Mouse (Mus musculus): Measurements from ENCODE around the gene Zfp523. TPM values are rescaled to one million over a fixed set of nuclear protein-coding genes. Genes with fewer than 3 reads are reported as not detected.

The Zfp523 gene
- total RNA-seq, 2 experiments from 2014 or later: 104 to 106 TPM

- no peak for DNase-seq (ENCODE audit: low spot score in 2 of 2)
- H3K4me3 ChIP-seq: no peak overlapping the region
- TF ChIP-seq CTCF (conservative IDR thresholded peaks at IDR 0.05): no peak
- peak overlapping the region; percentile 70 for H3K27ac ChIP-seq
Observed at GRCm38 (mm10) chr17:28170460-28171305, 6.2 kb upstream of the Zfp523 start.

- TF ChIP-seq CTCF (conservative IDR thresholded peaks at IDR 0.05): no peak
- Histone ChIP-seq H3K4me3 (no peak overlapping the region), H3K27ac (peak overlapping the region; percentile 43; the same call in 1 of the 2 replicates)
- DNase-seq (ENCODE audit: low spot score in 2 of 2): no peak
Observed at GRCm38 (mm10) chr17:28172690-28173089, 4.2 kb upstream of the Zfp523 start.

DNA sequence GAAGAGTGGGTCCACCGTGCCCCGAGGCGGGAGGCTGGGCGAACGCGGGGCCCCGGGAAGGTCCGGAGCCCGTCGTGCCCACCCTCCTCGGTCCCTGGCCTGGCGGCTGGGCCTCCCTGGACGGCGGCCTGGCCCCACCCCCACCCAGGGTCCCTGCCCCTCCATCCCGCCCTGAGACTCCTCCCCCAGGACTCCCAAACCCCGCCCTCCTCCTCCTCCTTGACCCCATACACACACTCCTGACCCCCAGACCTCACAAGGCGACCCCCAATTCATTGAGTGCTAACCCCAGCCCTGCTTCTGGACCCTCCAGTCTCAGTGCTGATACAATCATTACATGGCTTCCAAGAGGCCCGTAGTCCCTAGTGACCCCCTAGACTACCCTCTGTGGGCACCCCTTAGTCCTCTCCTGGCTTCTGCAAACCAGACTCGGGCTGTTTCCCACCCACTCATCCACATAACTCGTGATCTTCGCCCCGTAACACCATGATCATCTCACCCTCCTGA lies 664 bp downstream of the Zfp523 start:
- H3K4me3 ChIP-seq: peak overlapping the region; percentile 77
- no peak for DNase-seq (ENCODE audit: low spot score in 2 of 2)
- TF ChIP-seq CTCF (conservative IDR thresholded peaks at IDR 0.05): no peak

DNA sequence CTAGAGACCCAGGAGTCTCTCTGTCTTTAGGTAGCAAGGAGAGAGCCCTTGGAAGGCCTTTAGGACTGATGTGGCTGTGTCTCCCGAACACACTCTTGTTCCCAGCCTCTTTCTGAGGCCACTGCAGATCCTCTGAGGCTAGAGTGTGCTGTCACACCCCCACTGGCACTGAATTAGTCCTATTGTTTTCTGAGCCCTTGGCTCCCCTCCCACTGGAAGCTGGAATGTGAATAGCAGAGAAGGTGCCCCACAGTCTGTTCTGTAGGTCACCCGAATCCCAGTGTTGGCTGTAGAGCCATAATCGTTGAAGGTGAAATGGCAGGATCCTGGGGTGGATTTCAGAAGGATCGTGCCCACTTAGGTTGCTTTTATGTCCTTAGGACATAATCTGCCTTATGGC lies 3.4 kb downstream of the Zfp523 start:
- H3K4me3 ChIP-seq: no peak overlapping the region
- no peak for TF ChIP-seq CTCF (conservative IDR thresholded peaks at IDR 0.05)
- DNase-seq (ENCODE audit: low spot score in 2 of 2): no peak
- H3K27ac ChIP-seq: no peak overlapping the region; the same call in 1 of the 2 replicates

More for the DNA sequence above, 664 bp downstream of the Zfp523 start:
- peak overlapping the region; percentile 98 for H3K27ac ChIP-seq

DNA sequence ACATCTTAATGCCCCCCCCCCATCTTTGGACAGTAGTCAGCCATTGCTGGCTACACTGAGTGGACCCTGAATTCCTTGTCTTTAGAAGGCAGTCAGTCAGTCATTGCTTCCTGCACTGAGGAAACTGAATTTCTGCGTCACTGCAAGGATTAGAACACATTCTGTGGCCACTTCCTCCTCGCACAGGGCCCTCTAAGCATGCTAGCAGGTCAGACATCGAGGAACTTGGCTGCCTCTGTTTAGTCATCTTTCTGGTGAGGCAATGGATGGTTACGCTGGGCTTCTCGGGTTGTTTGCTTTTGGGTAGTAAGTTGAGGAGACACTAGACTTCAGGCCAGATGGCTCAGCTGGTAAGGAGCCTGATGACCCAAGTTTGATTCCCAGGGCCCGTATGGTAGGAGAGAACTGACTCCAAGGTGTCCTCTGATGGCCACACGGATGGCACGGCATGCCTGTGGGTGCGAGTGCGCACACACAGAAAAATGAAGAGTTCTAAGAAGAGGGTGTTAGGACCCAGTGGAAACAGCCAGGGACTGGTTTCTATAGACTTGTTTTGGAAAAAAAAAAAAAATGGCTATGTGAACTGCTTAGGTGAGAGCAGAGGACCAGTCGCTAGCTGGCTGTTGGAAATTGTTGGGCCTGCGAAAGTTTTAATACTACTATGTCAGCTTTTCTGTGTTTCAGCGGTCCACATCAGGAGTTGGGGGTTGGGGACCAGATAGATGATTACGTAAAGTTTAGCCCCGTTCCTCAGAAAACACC lies 4.0 kb downstream of the Zfp523 start:
- Histone ChIP-seq H3K4me3 (no peak overlapping the region; the same call in 1 of the 2 replicates), H3K27ac (no peak overlapping the region; the same call in 1 of the 2 replicates)
- TF ChIP-seq CTCF (conservative IDR thresholded peaks at IDR 0.05): no peak
- no peak for DNase-seq (ENCODE audit: low spot score in 2 of 2)

DNA sequence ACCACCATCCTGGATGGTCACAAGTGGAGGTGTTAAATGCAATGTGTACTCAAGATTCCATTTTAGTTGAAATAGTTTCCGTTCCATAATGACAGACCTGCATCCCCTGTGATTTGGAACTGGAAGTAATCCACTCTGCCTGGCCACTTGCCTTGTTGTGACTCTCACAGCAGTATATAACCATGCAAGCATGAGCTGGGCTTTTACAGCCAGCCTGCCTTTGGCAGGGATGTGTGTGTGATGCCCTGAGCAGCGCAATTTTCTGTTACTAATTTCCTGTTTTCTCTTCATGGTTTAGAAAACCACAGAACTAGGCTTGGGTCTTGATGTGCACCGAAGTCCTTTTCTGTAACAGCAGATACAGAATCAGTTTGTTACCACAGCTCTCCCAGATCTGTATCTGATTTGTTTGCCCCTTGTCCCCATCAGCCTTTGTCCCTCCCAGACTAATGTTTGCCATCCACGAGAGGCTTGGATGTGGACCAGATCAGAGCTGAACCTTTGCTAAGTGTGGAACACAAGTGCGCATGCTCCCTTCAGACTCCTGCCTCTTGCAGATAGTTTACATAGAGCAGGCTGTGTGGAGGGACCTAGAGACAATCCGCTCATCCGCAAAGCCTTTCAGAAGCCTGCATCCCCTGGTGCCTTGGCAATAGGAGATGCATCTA lies 8.2 kb downstream of the Zfp523 start:
- DNase-seq (ENCODE audit: low spot score in 2 of 2): no peak
- TF ChIP-seq CTCF (conservative IDR thresholded peaks at IDR 0.05): no peak
- Histone ChIP-seq H3K27ac (no peak overlapping the region), H3K4me3 (no peak overlapping the region)

DNA sequence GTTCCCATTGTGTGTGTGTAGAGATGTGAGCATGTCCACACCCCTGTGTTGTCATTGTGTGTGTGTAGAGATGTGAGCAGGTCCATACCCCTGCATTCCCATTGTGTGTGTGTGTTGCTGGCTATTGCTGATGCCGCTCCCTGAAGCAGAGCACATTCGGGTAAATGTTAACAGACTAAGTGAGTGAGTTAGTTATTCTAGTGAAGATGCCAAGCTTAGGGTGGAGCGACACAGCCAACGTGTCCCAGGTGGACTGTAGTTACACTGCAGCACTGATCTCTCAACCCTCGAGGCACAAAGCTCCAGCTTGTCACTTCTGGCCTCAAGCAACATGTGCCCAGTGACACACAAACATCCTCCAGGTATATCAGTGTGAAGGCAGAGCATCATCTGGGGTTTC lies 11.4 kb downstream of the Zfp523 start:
- H3K27ac ChIP-seq: no peak overlapping the region
- TF ChIP-seq CTCF (conservative IDR thresholded peaks at IDR 0.05): no peak
- DNase-seq (ENCODE audit: low spot score in 2 of 2): no peak
- no peak overlapping the region for H3K4me3 ChIP-seq

GRCm38 (mm10) chr17:28192754-28193153 lies 15.8 kb downstream of the Zfp523 start:
- no peak for DNase-seq (ENCODE audit: low spot score in 2 of 2)
- no peak overlapping the region for H3K4me3 ChIP-seq
- no peak; the same call in 1 of the 2 replicates for TF ChIP-seq CTCF (conservative IDR thresholded peaks at IDR 0.05)
- no peak overlapping the region for H3K27ac ChIP-seq

DNA sequence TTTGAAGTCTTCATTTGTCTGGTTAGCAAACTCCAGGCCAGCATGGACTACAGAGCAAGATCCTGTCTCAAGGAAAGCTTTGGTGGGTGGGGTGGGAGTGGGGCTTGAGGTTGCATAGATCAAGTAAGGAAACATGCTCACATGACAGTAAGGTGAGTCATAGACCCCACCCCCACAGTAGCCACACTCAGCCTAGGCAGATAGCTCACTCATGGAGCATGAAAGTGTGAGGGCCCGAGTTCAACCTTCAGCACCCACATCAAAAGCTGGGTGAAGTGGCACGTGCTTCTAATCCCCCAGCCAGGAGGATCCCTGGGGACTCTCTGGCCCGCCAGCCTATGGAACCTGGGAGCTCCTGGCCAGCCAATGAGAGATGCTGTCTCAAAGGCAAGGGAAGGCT lies 16.6 kb downstream of the Zfp523 start:
- TF ChIP-seq CTCF (conservative IDR thresholded peaks at IDR 0.05): no peak
- H3K4me3 ChIP-seq: no peak overlapping the region
- DNase-seq (ENCODE audit: low spot score in 2 of 2): no peak
- no peak overlapping the region for H3K27ac ChIP-seq

- TF ChIP-seq CTCF (conservative IDR thresholded peaks at IDR 0.05): no peak
- H3K4me3 ChIP-seq: no peak overlapping the region
- no peak for DNase-seq (ENCODE audit: low spot score in 2 of 2)
- no peak overlapping the region for H3K27ac ChIP-seq
Observed at GRCm38 (mm10) chr17:28195033-28195432, 18.1 kb downstream of the Zfp523 start.

DNA sequence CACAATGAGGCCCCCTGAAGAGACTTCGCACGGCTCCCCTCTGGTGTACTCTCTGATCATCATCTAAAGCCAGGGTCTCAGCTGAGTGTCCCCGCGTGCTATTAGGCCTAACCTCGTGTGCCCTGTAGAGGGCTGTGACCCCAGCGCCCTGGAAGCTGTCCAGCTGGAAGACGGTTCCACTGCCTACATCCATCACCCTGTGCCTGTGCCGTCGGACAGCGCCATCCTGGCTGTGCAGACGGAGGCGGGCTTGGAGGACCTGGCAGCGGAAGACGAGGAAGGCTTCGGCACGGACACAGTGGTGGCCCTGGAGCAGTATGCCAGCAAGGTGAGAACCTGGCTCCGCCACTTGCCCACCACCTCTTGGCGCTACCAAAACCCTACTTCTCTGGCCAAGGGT lies 20.7 kb downstream of the Zfp523 start:
- H3K27ac ChIP-seq: no peak overlapping the region
- no peak for TF ChIP-seq CTCF (conservative IDR thresholded peaks at IDR 0.05)
- no peak overlapping the region for H3K4me3 ChIP-seq
- no peak for DNase-seq (ENCODE audit: low spot score in 2 of 2)

GRCm38 (mm10) chr17:28201982-28202381 lies 25.1 kb downstream of the Zfp523 start:
- DNase-seq (ENCODE audit: low spot score in 2 of 2): no peak

More at GRCm38 (mm10) chr17:28201982-28202381, 25.1 kb downstream of the Zfp523 start:
- H3K4me3 ChIP-seq: no peak overlapping the region
- TF ChIP-seq CTCF (conservative IDR thresholded peaks at IDR 0.05): no peak
- no peak overlapping the region for H3K27ac ChIP-seq

Data from layer of hippocampus, adult 2 months (tissue).